Mouse (Mus musculus) spleen, adult 2 months (tissue): ENCODE data around the gene Zscan20.

Experiments used
- CTCF ChIP-seq: fragments of 200-500 bp; IDR thresholded peaks from 2 replicates; pipeline ENCODE4 v1.5.1; 2011; ENCODE audit warnings: mild to moderate bottlenecking, inconsistent platforms; ENCODE audit not compliant: insufficient read depth, insufficient read length, insufficient replicate concordance; ENCODE audit errors: extremely low read depth
- POLR2A ChIP-seq: fragments of 200-500 bp; IDR thresholded peaks from 2 replicates; pipeline ENCODE4 v1.6.1; 2011; ENCODE audit warnings: low read depth, low read length, inconsistent platforms

DNA sequence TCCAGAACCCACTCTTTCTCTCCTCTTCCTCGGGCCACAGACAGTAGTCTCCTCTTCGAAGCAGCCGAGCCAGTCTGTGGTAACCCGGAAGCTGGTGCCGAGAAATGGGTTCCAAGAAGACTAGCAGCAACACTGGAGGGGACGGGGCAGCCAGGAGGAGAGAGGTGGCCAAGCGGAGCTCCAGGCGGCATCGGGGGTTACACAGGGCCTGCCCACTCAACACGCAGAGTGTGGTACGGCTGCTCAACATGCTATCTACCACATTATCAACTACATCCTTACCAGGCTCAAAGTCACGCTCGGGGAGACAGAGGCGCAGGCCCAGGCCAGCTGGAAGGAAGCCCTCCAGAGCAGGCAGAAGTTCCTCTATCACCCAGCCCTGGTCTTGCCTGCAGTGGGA lies 5.9 kb upstream of the Zscan20 start:
- TF ChIP-seq CTCF: no peak
- TF ChIP-seq POLR2A: no peak
